Mouse (Mus musculus) gastrocnemius, adult 8-10 months (tissue): ENCODE data around the gene Dnase2b. TPM values are rescaled to one million over a fixed set of nuclear protein-coding genes. Genes with fewer than 3 reads are reported as not detected.
A peak's percentile ranks its signal among the peaks of the same experiment; 100 is the strongest.

ENCODE experiments used
- DNase-seq, 2 experiments: peaks; one replicate each; pipeline ENCODE4 v3.0.0; 2022; ENCODE audit warnings: low spot score in 2 of 2
- total RNA-seq, 4 experiments: library from RNA; stranded (reverse); gene quantifications; 2 replicates each; pipeline ENCODE4 v1.2.4; 2022

The Dnase2b gene
- total RNA-seq = under 1 TPM in 1 of 4 experiments, not detected in 3; 0.11 TPM

GRCm38 (mm10) chr3:146615496-146615895, at the start of gene Dnase2b:
TSS of gene Dnase2b (minus strand) at chr3:146615596.
- DNase-seq = no peak

GRCm38 (mm10) chr3:146661907-146662306, 46.5 kb upstream of the Dnase2b start:
- DNase-seq = no peak

- DNase-seq = no peak
These were observed 45.6 kb upstream of the Dnase2b start for GRCm38 (mm10) chr3:146661001-146661400.

- DNase-seq = no peak
These were observed 43.9 kb upstream of the Dnase2b start for GRCm38 (mm10) chr3:146659321-146659720.

- no peak for DNase-seq
These were observed 42.8 kb upstream of the Dnase2b start for GRCm38 (mm10) chr3:146658061-146658639.

- DNase-seq = no peak
These were observed 42.0 kb upstream of the Dnase2b start for GRCm38 (mm10) chr3:146657433-146657832.

- no peak for DNase-seq
These were observed 39.7 kb upstream of the Dnase2b start for GRCm38 (mm10) chr3:146655111-146655577.

- DNase-seq = no peak
These were observed 38.3 kb upstream of the Dnase2b start for GRCm38 (mm10) chr3:146653692-146654091.

- DNase-seq = no peak
These were observed 37.0 kb upstream of the Dnase2b start for GRCm38 (mm10) chr3:146652431-146652830.

- DNase-seq = no peak
These were observed 35.8 kb upstream of the Dnase2b start, which contains the start of gene 4930503B20Rik for GRCm38 (mm10) chr3:146651217-146651616. TSS of gene 4930503B20Rik (minus strand) at chr3:146651317.

- no peak for DNase-seq
These were observed 35.3 kb upstream of the Dnase2b start for GRCm38 (mm10) chr3:146650716-146651115.

- no peak for DNase-seq
These were observed 34.0 kb upstream of the Dnase2b start for GRCm38 (mm10) chr3:146649311-146649894.

- DNase-seq = no peak
These were observed 26.5 kb upstream of the Dnase2b start for GRCm38 (mm10) chr3:146641818-146642427.

GRCm38 (mm10) chr3:146632506-146632905, 17.1 kb upstream of the Dnase2b start:
- no peak for DNase-seq

GRCm38 (mm10) chr3:146628227-146628982, 13.0 kb upstream of the Dnase2b start:
- no peak for DNase-seq

- no peak for DNase-seq
These were observed 10.4 kb upstream of the Dnase2b start for GRCm38 (mm10) chr3:146625766-146626165.

GRCm38 (mm10) chr3:146621966-146622365, 6.6 kb upstream of the Dnase2b start:
- no peak for DNase-seq

GRCm38 (mm10) chr3:146620555-146621249, 5.3 kb upstream of the Dnase2b start:
- DNase-seq = peak; percentile 2 to 19

GRCm38 (mm10) chr3:146620101-146620500, 4.7 kb upstream of the Dnase2b start:
- no peak for DNase-seq

- DNase-seq = no peak
These were observed 3.0 kb upstream of the Dnase2b start for GRCm38 (mm10) chr3:146618357-146618756.

- DNase-seq = no peak
These were observed 2.5 kb upstream of the Dnase2b start for GRCm38 (mm10) chr3:146617946-146618345.
